Mouse (Mus musculus) embryonic fibroblast, embryonic 13.5 days (primary cell): ENCODE measurements around the gene Cltb.

Experiments
- CTCF ChIP-seq: IDR thresholded peaks from 2 replicates; pipeline ENCODE4 v1.5.1; 2011; ENCODE audit warnings: mild to moderate bottlenecking, control low read depth, low read length, moderate library complexity, borderline replicate concordance; ENCODE audit not compliant: insufficient read depth
- POLR2A ChIP-seq: IDR thresholded peaks from 2 replicates; pipeline ENCODE4 v1.6.1; 2011; ENCODE audit warnings: low read depth, mild to moderate bottlenecking, control low read depth, low read length, moderate library complexity

- no peak for TF ChIP-seq CTCF
- no peak for TF ChIP-seq POLR2A
Measured at GRCm38 (mm10) chr13:54585831-54586230, 25.3 kb downstream of the Cltb start.
